Mouse (Mus musculus): ENCODE data around the gene Pdf.

The Pdf gene

DNA sequence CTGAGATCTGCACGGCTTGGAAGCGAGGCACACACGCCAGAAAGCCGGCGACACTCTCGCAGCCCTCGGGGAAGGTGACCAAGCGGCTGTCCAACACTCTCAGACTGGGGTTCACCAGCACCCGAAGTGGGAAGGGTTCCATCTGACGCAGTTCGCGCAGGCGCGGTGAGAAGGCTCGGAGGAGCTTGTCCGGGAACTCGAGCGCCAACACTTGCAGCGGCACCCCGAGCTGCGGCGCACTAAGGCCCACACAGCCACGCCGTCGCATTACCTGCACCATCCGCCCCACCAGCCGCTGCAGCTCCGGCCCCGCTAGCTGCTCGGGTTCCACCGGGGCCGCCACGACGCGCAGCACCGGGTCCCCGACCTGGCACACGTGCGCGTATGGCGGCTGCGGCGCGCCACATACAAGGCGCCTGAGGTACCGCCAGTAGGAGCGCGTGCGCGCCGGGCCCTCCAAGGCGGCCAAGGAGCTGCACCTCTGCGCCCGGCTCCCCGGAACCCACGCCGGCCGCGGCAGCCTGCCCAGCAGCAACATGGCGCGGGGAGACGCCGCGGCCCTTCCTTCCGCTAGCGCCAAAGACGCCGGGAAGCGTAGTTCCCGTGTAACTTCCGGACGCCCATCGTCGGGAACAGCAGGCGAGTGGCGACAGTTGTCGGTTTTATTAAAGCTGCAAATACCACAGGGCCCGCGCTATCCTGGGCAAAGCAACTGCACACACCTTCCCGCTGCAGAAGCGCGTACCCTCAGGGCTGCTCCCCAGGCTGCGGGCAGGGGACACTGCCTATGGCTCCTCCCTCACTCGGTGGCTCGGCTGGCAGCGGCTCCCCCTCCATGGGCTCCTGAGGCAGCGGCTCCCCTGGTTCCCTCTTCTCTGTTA is at the start of gene Pdf:
Gene Pdf (minus strand): TSS at position 554 of the 881 bp plus-strand sequence.
- DNase-seq = peak; percentile 73 to 75

DNA sequence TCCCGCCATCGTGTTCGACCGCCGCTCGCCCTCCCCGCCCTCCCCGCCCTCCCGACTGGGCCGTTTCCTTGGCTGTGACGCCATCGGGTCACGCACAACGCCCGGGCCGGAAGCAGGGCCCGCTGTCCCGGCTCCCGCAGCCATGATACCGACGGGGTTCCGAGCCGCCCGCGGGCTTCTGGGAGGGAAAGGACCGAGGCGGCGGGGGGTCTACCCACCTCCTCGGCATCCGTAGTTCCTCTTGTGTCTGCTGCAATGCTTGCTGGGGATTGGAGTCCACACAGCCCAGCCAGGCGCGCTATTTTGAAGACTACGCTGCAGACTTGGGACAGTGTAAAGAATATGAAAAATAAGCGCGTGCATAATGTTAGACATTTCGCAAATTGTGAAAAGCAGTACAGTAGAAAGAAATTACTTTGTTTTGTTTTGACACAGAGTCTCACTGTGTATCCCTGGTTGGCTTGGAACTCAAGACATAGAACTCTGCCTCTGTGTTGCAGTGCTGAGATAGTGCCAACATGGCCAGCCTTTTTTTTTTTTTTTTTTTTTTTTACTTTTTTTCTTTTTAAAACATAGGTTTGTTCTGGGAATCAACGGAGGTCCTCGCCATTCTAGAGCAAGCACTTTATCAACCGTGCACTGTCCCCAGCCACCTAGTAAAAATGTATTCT is 48.1 kb upstream of the Pdf start, which contains the start of gene Terf2:
Gene Terf2 (minus strand): TSS at position 182 of the 671 bp plus-strand sequence.
- DNase-seq = peak; percentile 89 to 90

DNA sequence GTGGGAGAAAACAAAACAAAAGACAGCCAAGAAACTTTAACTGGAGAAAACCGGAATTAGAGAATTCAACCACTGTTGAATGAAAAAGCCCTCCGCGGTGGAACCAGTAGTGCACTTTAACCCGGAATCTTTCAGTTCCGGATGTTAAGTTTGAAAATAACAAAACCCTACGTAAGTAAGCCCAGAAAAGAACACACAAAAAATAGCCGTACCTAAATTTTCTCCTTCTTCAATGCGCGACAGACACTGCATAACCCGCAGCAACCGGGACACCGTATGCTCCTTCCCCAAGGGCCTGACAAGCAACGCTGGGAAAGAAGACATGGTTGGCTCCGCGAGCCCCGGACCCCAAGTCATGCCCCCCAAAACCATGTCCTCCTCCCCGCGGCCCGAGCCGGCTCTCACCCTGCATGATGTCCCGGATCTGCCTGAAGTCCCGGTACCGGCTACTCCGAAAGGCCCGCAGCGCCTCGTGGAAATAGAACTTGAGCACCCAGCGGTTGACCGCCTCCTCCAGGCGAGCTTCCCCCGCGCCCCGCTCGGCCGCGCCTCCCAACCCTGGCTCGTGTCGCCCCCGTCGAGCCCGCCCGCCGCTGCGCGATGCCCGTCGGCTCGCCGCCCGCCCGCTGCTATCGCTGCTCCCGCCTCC is 47.4 kb upstream of the Pdf start:
- DNase-seq = no peak

DNA sequence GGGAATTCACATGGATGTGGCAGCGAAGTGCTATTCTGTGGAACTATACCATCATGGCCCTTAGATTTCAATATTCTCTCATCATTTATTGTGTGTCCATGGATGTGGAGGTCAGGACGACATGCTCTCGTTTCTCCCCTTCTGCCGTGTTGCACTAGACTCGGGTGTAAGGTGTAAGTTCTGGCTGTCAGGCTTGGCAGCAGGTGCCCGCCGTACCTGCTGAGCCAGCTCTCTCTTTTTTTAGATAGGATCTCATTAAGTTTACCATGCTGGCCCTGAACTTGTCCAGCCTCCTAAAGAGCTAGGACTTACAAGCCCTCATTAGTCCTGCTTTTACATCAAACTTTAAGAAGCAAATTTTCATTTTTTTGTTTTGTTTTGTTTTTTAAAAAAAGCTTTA is 42.1 kb upstream of the Pdf start:
- DNase-seq = no peak

DNA sequence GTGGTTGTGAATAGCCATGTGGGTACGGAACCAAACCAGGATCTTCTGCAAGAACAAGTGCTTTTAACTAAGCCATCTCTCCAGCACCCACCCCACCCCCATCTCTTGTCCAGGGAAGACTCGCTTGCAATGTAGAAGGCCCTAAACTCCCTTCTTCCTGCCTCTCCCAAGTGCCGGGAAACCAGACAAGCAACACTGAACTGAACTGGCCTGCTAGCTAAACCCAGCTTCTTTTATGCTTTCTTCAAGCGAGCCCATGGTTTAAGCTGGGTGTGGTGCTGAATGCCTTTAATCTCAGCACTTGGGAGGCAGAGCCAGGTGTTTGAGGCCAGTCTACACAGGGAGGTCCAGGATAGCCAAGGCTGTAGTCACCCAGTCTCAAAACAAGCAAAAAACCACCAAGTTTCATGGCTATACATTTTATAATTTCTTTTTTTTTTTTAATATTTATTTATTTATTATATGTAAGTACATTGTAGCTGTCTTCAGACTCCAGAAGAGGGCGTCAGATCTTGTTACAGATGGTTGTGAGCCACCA is 40.2 kb upstream of the Pdf start:
- no peak for DNase-seq

DNA sequence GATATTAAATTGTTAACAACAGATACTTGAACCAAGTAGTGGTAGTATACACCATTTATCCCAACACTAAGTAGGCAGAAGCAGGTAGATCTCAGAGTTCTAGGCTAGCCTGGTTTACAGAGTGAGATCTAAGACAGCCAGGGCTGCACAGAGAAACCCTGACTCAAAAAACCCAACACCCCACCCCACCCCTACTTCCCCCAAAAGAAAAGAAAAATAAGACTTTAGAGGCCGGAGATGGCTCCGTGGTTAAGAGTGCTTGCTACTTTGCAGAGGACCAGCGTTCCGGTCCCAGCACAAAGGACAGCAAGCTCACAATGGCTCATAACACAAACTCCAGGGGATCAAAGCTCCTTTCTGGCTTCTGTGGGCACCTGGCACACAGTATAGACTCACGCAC is 37.6 kb upstream of the Pdf start:
- DNase-seq = no peak

DNA sequence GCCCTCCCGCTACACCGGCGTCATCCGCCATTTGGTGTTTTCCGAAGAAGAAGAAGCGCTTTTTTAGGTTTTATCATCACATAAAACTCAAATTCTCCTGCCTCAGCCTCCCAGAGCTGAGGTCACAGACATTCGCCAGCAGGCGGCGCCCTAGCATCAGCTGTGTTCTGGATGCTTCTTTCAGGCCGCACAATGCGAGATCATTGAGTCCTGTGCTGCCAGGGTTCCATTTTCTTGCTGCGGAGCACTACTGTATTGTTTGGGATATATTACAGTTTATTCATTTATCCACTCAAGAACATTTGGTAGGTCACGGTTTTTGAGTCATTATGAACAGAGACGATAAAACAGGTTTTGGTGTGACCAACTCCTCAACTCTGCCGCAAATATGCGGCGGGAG is 36.9 kb upstream of the Pdf start:
- no peak for DNase-seq

DNA sequence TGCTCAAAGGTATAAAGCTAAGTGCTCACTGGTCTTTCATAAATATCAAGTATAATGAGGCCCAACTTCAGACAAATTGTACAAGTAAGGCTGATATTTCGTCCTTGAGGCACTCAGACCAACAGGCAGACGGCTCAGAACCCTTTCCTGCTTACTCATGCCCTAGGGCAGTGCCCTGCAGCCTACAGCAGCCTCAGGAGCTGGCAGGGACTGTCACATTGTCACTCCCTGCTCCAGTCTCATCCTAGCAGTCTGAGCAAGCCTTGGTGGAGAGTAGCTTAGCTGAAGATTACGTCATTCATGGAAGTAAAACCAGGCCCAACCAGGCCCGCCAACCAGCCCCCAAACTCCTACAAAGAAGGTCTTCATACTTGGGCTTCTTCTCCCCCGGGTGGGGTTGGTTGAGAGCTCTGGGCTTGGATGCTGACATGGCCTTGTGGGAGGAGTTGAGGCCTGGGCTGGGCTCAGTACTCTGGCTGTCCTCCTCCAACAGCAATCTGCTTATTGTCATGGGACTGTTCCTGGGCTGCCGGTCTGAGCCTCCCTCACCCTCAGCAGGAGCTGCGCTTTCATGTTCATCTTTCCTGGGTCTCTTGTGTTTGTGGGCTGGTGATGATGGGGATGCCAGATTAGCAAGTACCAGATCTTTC is 27.9 kb upstream of the Pdf start:
- DNase-seq = no peak

DNA sequence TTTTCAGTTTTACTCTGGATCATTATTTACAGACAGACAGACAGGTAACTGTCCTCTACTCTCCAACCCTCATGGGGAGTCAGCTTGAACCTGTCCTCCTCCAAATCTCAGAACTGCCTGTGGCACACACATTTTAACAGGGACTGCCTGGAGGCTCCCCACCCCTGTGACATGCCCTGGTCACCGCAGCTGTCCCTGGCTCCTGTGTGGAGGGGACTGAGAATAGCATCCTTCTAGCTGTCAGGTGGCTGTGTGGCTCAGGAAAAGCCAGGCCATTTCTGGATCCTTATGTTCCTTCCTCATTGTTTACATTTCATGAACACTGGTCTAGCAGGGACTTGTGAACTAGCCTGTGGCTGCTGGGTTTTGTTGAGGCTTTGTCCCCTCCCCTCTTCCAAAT is 25.7 kb upstream of the Pdf start:
- DNase-seq = no peak

DNA sequence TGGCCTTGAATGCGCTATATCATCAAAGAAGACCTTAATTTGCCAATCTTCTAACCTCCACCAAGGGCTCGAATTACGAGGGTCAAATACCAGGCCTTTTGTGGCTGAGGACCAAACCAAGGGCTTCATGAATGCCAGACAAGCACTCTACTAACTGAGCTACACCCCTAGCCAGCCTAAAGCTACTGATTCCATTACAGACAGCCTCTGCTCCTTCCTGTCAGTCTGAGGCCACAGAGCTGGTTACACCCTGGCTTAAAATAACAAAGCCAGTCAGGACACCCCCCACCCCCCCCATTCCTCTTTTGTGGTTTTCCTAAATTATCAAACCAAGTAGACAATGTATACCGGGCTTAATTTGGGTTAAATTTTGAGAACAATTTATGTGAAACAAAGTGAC is 25.3 kb upstream of the Pdf start:
- DNase-seq = no peak

DNA sequence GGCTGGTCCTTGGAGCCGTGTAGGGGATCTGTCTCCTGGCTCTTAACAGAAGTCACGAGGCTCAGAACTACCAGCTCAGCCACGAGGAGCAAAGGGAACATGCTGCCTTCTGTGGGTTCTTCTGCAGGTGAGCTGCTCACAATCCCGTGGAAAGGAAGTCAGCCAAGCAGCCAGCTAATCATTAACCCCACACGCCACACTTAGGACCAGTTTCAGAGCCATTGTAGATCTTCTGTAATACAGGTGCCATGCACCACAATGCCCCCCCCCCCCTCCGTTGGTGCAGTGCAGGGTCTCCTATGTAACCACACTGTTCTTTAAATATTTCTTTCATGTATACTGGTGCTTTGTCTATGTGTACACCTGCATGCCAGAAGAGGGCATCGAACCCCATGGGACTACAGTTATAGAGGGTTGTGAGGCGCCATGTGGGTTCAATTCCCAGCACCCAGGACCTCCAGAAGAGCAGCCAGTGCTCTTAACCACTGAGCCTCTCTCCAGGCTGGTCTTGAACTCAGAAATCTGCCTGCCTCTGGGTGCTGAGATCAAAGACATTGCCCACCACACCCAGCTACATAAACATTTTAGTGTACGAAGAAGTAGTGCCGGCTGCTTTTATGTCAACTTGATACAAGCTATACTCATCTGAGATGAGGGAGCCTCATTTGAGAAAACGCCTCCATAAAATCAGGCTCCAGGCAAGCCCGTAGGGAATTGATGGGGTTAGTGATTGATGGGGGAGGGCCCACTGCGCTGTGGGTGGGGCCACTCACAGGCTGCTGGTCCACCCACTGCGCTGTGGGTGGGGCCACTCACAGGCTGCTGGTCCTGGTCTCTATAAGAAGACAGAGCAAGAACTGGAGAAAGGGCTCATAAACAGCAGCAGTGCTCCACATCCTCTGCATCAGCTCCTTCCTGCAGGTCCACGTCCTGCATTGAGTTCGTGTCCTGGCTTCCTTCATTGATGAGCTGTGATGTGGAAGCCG is 17.4 kb upstream of the Pdf start, which contains the start of gene Tmed6:
Gene Tmed6 (minus strand): TSS at position 134 of the 986 bp plus-strand sequence.
- DNase-seq = no peak

DNA sequence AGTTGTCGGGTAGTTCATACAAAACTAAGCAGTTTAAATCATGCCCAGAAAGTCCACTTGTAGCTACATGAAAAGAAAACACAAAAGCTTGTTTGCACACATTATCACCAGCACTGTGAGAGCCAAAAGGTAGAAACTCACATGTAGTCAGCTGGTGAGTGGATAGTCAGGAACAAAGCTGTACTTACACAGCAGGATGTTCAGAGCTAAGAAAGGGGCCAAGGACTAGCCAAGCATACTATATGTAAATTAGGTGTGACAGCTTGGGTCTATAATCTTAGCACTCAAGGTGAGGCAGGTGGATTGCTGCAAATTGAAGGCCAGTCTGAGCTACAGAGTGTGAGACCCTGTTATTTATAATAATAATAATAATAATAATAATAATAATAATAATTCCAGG is 14.2 kb upstream of the Pdf start:
- DNase-seq = no peak

DNA sequence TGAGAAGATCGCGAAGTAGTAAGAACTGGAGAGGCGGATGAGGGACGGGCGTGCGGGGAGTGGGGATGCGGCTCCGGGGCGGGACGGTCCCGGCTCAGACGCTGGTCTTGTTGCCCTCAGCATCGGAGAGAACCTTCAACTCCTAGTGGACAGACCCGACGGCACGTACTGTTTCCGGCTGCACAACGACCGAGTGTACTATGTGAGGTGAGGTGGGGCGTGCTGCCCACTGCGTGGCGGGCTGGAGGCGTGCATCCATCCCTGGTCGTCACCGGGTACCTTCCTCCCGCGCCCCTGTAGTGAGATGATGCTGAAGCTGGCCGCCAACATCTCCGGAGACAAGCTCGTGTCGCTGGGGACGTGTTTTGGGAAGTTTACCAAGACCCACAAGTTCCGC is 8.6 kb upstream of the Pdf start:
- DNase-seq = no peak

DNA sequence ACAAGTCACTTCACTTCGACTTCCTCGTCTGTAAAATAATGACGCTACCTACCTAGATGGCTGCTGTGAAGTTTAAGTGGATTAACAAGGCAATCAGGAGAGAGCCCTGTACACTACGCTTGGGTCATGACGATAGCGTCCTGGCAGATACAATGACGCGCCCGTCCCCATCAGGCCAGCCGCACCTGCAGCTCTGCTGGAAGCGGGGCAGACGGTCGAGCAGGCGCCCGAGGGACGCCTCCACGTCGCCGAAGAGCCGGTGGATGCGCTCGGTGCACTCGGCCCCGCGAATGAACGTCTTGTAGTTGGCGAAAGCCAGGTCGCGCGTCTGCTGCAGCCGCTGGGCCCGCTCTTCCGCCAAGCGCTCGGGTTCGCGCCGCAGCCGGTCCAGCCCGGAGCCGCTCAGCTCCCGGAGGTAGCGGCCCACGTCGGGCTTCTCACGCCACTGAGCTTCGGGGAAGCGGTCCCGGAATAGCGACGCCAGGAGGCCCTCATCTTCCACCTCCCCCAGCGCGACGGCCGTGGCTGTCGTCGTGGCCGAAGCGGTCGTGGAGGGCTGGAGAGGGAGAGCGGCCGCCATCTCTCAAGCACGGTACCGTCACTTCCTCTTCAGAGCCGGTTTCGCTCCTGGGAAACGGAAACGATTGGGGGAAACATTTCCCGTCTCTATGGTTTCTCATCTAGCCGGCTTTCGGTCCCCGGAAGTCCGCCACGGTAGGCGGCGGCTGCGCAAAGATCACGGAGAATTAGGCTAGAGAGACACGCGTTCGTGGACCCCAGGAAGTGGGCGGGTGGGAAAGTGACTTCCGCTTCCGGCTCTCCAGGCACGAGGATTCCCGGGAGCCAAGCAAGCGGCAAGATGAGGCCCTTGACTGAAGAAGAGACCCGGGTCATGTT is 7.9 kb upstream of the Pdf start, which contains the start of the genes Cog8 and Nip7:
Gene Cog8 (minus strand): TSS at position 614 of the 897 bp plus-strand sequence.
Gene Nip7 (plus strand): TSS at position 802 of the 897 bp plus-strand sequence.
- DNase-seq = peak; percentile 92 to 95

DNA sequence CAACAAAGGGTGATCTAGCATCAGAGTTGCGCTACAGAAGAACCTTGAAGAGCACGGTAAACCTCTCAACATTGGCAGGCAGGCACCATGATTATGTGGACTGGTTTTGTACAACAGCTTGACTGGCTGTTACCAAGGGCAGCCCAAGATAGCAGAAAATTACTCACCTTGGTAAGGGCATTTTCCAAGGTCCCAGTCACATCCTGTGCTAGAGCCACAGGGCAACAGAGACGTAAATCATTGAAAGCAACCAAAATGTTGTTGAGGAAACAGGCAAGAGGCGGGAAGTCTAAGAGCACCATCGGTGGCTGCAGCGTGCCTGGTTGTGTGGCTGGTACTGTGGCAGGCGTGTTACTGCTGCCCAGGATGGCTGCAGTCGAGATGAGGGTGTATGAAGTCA is 3.6 kb upstream of the Pdf start:
- DNase-seq = no peak

DNA sequence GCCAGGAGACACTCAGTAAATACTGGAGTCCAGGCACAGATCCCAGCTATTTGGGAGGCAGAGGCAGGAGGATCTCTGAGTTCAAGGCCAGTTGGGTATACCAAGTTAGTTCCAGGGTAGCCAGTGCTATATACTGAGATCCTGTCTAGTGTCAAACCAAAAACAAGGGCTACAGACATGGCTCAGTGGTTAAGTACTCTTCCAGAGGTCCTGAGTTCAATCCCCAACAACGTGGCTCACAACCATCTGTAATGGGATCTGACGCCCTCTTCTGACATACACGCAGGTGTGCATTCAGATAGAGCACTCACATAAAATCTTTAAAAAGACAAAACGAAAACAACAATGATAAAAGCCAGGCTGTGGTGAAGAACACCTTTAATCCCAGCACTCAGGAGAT is 1.1 kb upstream of the Pdf start:
- no peak for DNase-seq

DNA sequence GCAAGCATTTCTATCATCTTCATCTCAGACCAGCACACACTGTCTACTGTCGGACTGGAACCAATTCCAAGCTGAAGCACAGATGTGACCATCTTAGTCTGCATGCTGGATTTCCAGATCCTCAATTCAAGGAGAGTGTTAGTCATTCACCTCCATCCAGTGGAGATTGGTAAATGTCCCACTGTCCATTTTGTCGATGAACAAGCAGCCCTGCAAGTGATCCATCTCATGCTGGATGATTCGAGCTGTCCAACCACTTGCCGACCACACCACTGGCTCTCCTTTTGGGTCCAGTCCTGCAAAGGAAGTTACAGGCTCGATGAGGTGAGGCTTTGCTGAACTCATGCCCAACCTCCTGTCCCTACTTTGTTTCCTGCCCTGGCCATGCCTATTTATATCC is 1.4 kb downstream of the Pdf start:
- DNase-seq = no peak

DNA sequence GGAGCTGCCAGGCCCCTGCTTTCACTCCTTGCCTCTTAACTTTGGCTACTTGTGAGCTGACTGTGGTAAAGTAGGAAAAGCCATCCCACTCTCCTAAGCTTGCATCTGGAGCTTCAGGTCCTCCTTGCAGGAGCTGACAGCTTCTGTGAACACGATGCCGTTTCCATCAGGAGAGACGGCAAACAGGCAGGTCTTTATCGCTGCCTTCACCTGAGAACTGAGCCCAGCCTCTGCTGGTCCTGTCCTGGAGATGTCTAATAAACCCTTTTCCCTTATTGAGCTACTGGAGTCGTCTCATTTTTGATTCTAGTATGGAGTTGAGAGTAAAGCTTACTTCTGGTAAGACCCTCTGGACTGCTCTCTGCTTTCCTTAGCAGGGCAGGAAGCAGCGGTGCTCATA is 2.9 kb downstream of the Pdf start:
- no peak for DNase-seq

DNA sequence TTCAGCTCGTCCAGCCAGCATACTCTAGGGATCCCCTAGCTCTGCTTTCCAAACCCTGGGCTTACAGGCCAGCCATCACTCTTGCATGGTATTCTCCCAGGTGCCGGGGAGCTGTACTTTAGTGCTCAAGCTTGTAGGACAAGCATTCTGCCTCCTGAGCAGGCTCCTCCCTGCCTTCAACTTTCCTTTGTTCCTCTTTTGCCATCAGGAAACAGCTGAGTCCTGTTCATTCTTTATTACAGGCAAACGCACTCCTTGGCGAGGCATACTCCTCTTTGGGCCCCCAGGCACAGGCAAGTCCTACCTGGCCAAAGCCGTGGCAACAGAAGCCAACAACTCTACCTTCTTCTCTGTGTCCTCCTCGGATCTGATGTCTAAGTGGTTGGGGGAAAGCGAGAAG is 7.8 kb downstream of the Pdf start:
- DNase-seq = no peak

DNA sequence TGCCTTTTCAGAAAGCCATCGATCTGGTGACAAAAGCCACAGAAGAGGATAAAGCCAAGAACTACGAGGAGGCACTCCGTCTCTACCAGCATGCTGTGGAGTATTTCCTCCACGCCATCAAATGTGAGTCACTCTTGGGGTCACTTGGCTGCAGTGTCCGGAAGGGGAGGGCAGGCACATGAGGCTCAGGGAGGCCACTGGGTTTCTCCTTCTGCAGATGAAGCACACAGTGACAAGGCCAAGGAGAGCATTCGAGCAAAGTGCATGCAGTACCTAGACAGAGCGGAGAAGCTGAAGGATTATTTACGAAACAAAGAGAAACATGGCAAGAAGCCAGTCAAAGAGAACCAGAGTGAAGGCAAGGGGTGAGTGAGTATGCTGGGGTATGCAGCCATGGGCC is 11.8 kb downstream of the Pdf start:
- no peak for DNase-seq
